Mouse (Mus musculus): Measurements from ENCODE around the gene Sh2d1b2. TPM values are rescaled to one million over a fixed set of nuclear protein-coding genes. Genes with fewer than 3 reads are reported as not detected.

Sh2d1b2 gene
- polyA plus RNA-seq, 1 experiment from 2014 or later, result not detected

Other genes with a start within 250 kb of the Sh2d1b2 start
- 78.7 and 87.5 TPM in 2 replicates for gene Ddr2, start 122.0 kb upstream of the Sh2d1b2 start, polyA plus RNA-seq (2014; fragmentation: Nextera tagmentation; extraction: Ambion mirVana)
- gene Uap1, start 57.8 kb upstream of the Sh2d1b2 start, polyA plus RNA-seq (2014; fragmentation: Nextera tagmentation; extraction: Ambion mirVana), result 66.3 and 71.4 TPM in 2 replicates
- 11.8 and 14.0 TPM in 2 replicates for gene Uhmk1, start 17.4 kb upstream of the Sh2d1b2 start, polyA plus RNA-seq (2014; fragmentation: Nextera tagmentation; extraction: Ambion mirVana)
- not detected in 2 replicates for gene Sh2d1b1, start 44.6 kb downstream of the Sh2d1b2 start, polyA plus RNA-seq (2014; fragmentation: Nextera tagmentation; extraction: Ambion mirVana)
- gene Gm7694, start 73.6 kb downstream of the Sh2d1b2 start, polyA plus RNA-seq (2014; fragmentation: Nextera tagmentation; extraction: Ambion mirVana), result 1.4 and 1.7 TPM in 2 replicates
- gene Spata46, start 76.1 kb downstream of the Sh2d1b2 start, polyA plus RNA-seq (2014; fragmentation: Nextera tagmentation; extraction: Ambion mirVana), result 0.28 and 0.39 TPM in 2 replicates